Mouse (Mus musculus): ENCODE results near the gene Xylt2. TPM values are rescaled to one million over a fixed set of nuclear protein-coding genes. Genes with fewer than 3 reads are reported as not detected.
"Not testable (repeated sequence)": the region's sequence is repeated elsewhere in the genome, so short reads cannot be mapped to it uniquely, and the experiment has no call there.

The Xylt2 gene
- polyA plus RNA-seq, 1 experiment from 2014 or later: 20.5 TPM

DNA sequence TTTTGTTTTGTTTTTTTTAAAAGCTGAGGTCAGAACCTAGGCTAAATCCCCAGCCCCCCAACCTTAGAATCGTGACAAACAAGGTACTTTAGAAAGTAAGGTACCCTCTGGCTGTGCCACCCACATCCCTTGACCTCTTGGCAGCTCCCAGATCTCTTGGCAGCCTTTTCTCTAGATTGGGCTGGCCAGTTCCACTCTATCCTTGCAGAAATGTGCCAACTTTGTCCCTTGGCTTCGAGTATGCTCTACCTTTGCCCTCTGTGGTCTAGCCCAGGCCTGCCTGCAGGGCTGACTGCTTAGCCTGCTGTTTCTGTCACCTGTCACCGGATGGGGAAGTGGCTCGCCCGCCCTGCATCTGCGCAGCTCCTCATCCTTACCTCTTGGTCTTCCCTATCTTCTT lies 12.0 kb downstream of the Xylt2 start:
- no peak for ATAC-seq (ENCODE audit: insufficient number of reproducible peaks, insufficient read depth, low FRiP score, low read depth)
- H3K9me3 ChIP-seq (ENCODE audit: control insufficient read depth, low read depth, low read length): no peaks in the 10 kb centered on the region
- H3K4me2 ChIP-seq (replicated peaks; ENCODE audit: low read depth, low read length): no peak overlapping the region
- no peak overlapping the region for H3K27ac ChIP-seq (ENCODE audit: low read length)
- no peaks in the 10 kb centered on the region for H3K27me3 ChIP-seq (ENCODE audit: control insufficient read depth, insufficient read depth, low read length)
- WGBS: 90% methylated on average over 6 of the region's 6 CpGs
- H3K9ac ChIP-seq (replicated peaks; ENCODE audit: low read depth, low read length): no peak overlapping the region
- peaks cover 78% of the 10 kb centered on the region for H3K36me3 ChIP-seq (ENCODE audit: control insufficient read depth, insufficient read depth, low read length)
- H3K4me3 ChIP-seq (ENCODE audit: low read depth, low read length): no peak overlapping the region
- no peaks in the 10 kb centered on the region for H3K4me1 ChIP-seq (ENCODE audit: control insufficient read depth, insufficient read depth, low read length)

DNA sequence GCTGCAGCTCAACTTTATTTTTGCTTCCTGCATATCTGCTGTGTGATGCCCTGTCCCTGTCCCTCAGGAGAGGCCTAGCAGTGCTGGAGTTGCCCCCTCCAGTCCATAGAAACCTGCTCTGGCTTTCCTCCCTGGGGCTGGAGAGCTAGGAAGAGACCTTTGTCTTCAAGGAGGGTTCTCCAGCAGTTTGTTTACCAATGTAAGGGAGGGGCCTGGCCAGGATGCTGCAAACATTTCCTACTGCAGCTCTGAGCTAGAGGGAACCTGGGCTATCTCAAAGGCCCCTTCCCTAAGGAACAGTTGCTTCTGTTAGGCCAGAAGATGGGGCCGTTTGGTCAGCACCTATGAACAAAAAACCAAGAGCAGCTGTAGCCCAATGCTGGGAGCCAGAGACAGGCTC lies 16.0 kb downstream of the Xylt2 start:
- ATAC-seq (ENCODE audit: insufficient number of reproducible peaks, insufficient read depth, low FRiP score, low read depth): no peak
- H3K36me3 ChIP-seq (ENCODE audit: control insufficient read depth, insufficient read depth, low read length): peaks cover 54% of the 10 kb centered on the region
- no peak overlapping the region for H3K4me2 ChIP-seq (replicated peaks; ENCODE audit: low read depth, low read length)
- 64% methylated on average over 1 of the region's 1 CpGs for WGBS
- H3K4me3 ChIP-seq (ENCODE audit: low read depth, low read length): no peak overlapping the region
- H3K9ac ChIP-seq (replicated peaks; ENCODE audit: low read depth, low read length): no peak overlapping the region
- no peaks in the 10 kb centered on the region for H3K9me3 ChIP-seq (ENCODE audit: control insufficient read depth, low read depth, low read length)
- H3K4me1 ChIP-seq (ENCODE audit: control insufficient read depth, insufficient read depth, low read length): no peaks in the 10 kb centered on the region
- no peaks in the 10 kb centered on the region for H3K27me3 ChIP-seq (ENCODE audit: control insufficient read depth, insufficient read depth, low read length)
- no peak overlapping the region for H3K27ac ChIP-seq (ENCODE audit: low read length)

GRCm38 (mm10) chr11:94653663-94654436 lies 23.5 kb downstream of the Xylt2 start, which contains the start of the genes Mrpl27 and Eme1:
TSS of gene Mrpl27 (plus strand) at chr11:94653767.
TSS of gene Eme1 (minus strand) at chr11:94653964.
- H3K9ac ChIP-seq (replicated peaks; ENCODE audit: low read depth, low read length): peak within 1 kb of the TSS; percentile 45
- H3K4me2 ChIP-seq (replicated peaks; ENCODE audit: low read depth, low read length): peak within 1 kb of the TSS; percentile 66
- ATAC-seq (ENCODE audit: insufficient number of reproducible peaks, insufficient read depth, low FRiP score, low read depth): peak; percentile 86
- H3K4me1 ChIP-seq (ENCODE audit: control insufficient read depth, insufficient read depth, low read length): no peaks in the 10 kb centered on the region
- H3K27ac ChIP-seq (ENCODE audit: low read length): peak within 1 kb of the TSS; percentile 83; the same call in 1 of the 2 replicates
- H3K9me3 ChIP-seq (ENCODE audit: control insufficient read depth, low read depth, low read length): no peaks in the 10 kb centered on the region
- H3K36me3 ChIP-seq (ENCODE audit: control insufficient read depth, insufficient read depth, low read length): peaks cover 17% of the 10 kb centered on the region; the same call in 1 of the 2 replicates
- no peaks in the 10 kb centered on the region for H3K27me3 ChIP-seq (ENCODE audit: control insufficient read depth, insufficient read depth, low read length)
- peak within 1 kb of the TSS; percentile 50 for H3K4me3 ChIP-seq (ENCODE audit: low read depth, low read length)
- WGBS: under 1% methylated on average over 32 of the region's 32 CpGs

DNA sequence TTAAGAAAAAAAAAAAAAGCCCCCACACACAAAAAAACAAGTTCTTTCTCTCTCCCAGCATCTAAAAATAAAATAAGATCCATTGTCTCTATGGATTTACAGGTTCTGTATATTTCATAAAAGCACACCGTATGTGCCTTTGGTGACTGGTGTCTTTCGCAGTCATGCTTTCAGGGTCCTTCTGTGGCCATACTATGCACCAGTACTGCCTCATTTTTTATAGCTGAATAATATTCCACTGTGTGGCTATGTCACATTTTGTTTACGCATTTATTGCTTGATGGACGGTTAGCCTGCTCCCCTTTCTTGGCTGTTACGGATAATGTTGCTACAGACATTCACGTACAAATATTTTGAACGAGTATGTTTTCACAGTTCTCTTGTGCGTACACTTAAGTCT lies 24.3 kb downstream of the Xylt2 start:
- Histone ChIP-seq H3K4me3 (ENCODE audit: low read depth, low read length) (peak overlapping the region; percentile 50), H3K36me3 (ENCODE audit: control insufficient read depth, insufficient read depth, low read length) (peaks cover 13% of the 10 kb centered on the region), H3K4me2 (replicated peaks; ENCODE audit: low read depth, low read length) (peak overlapping the region; percentile 66), H3K27ac (ENCODE audit: low read length) (no peak overlapping the region), H3K9ac (replicated peaks; ENCODE audit: low read depth, low read length) (0 out of 2 replicates have a peak overlapping the region, but pooled peaks have one; percentile 45), H3K4me1 (ENCODE audit: control insufficient read depth, insufficient read depth, low read length) (no peaks in the 10 kb centered on the region), H3K27me3 (ENCODE audit: control insufficient read depth, insufficient read depth, low read length) (no peaks in the 10 kb centered on the region), H3K9me3 (ENCODE audit: control insufficient read depth, low read depth, low read length) (no peaks in the 10 kb centered on the region)
- ATAC-seq (ENCODE audit: insufficient number of reproducible peaks, insufficient read depth, low FRiP score, low read depth): no peak
- 45% methylated on average over 8 of the region's 8 CpGs for WGBS

DNA sequence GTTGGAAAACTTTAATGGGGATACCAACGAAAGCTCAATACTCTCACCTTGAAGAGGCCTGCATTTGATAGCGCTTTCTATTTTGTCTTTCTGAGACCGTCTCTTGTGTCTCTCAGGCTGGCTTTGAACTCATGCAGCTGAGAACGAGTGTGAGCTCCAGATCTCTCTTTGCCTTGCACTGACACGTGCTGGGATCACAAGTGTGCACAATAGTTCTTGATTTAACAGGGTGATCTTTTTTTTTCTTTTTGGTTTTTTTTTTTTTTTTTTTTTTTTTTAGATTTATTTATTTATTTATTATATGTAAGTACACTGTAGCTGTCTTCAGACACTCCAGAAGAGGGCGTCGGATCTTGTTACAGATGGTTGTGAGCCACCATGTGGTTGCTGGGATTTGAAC lies 26.1 kb downstream of the Xylt2 start:
- not testable (repeated sequence) for H3K4me2 ChIP-seq (replicated peaks; ENCODE audit: low read depth, low read length); H3K27me3 ChIP-seq (ENCODE audit: control insufficient read depth, insufficient read depth, low read length); H3K9ac ChIP-seq (replicated peaks; ENCODE audit: low read depth, low read length); H3K4me1 ChIP-seq (ENCODE audit: control insufficient read depth, insufficient read depth, low read length); H3K9me3 ChIP-seq (ENCODE audit: control insufficient read depth, low read depth, low read length); ATAC-seq (ENCODE audit: insufficient number of reproducible peaks, insufficient read depth, low FRiP score, low read depth); H3K27ac ChIP-seq (ENCODE audit: low read length); H3K4me3 ChIP-seq (ENCODE audit: low read depth, low read length)
- 90% methylated on average over 5 of the region's 7 CpGs for WGBS
- peaks cover 26% of the 10 kb centered on the region for H3K36me3 ChIP-seq (ENCODE audit: control insufficient read depth, insufficient read depth, low read length)

- H3K4me2 ChIP-seq (replicated peaks; ENCODE audit: low read depth, low read length): no peak overlapping the region
- ATAC-seq (ENCODE audit: insufficient number of reproducible peaks, insufficient read depth, low FRiP score, low read depth): no peak
- H3K4me3 ChIP-seq (ENCODE audit: low read depth, low read length): no peak overlapping the region
- 91% methylated on average over 4 of the region's 4 CpGs for WGBS
- no peak overlapping the region for H3K27ac ChIP-seq (ENCODE audit: low read length)
- peaks cover 67% of the 10 kb centered on the region for H3K36me3 ChIP-seq (ENCODE audit: control insufficient read depth, insufficient read depth, low read length)
- H3K4me1 ChIP-seq (ENCODE audit: control insufficient read depth, insufficient read depth, low read length): no peaks in the 10 kb centered on the region
- no peak overlapping the region for H3K9ac ChIP-seq (replicated peaks; ENCODE audit: low read depth, low read length)
- no peaks in the 10 kb centered on the region for H3K9me3 ChIP-seq (ENCODE audit: control insufficient read depth, low read depth, low read length)
- H3K27me3 ChIP-seq (ENCODE audit: control insufficient read depth, insufficient read depth, low read length): no peaks in the 10 kb centered on the region
Observed at GRCm38 (mm10) chr11:94646457-94646856, 30.9 kb downstream of the Xylt2 start.

DNA sequence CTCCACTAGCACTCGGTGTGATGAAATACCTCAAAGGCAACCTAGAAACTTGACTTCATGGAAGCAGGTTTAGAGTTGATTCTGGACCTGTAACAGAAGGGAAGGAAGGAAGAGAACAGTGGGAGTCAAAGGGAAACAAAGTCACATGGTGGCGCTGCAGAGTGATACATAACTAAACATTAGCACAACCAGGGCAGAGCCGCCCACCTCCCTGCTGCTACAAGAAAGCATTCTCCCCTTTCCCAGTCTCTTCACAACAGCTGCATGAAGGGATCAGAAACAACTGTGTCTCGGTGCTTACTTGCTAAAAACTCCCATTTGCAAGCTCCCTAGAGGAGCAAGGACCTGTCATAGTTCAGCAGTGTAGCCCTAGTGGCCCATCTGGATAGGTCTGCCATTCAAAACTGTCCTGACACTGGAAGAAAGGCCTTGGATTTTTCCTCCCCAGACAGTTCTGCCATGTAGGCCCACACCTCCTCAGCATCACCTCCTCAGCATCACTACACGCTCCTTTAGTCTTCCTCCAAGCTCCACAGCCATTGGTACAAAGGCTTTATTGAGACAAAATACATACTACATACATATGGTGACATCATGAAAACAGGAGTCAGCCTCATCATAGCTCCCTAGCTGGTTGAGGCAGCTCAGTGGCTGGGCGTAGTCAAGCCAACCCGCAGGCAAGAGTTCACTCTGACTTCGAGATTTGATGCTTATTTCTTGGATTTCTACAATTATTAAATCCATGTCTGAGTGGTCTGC lies 32.7 kb downstream of the Xylt2 start:
- Histone ChIP-seq H3K9me3 (ENCODE audit: control insufficient read depth, low read depth, low read length) (no peaks in the 10 kb centered on the region), H3K4me2 (replicated peaks; ENCODE audit: low read depth, low read length) (no peak overlapping the region), H3K36me3 (ENCODE audit: control insufficient read depth, insufficient read depth, low read length) (peaks cover 76% of the 10 kb centered on the region), H3K4me3 (ENCODE audit: low read depth, low read length) (no peak overlapping the region), H3K9ac (replicated peaks; ENCODE audit: low read depth, low read length) (no peak overlapping the region), H3K27ac (ENCODE audit: low read length) (no peak overlapping the region), H3K27me3 (ENCODE audit: control insufficient read depth, insufficient read depth, low read length) (no peaks in the 10 kb centered on the region), H3K4me1 (ENCODE audit: control insufficient read depth, insufficient read depth, low read length) (no peaks in the 10 kb centered on the region)
- ATAC-seq (ENCODE audit: insufficient number of reproducible peaks, insufficient read depth, low FRiP score, low read depth): no peak
- 86% methylated on average over 8 of the region's 8 CpGs for WGBS

- Histone ChIP-seq H3K4me1 (ENCODE audit: control insufficient read depth, insufficient read depth, low read length) (0 out of 2 replicates have a peak, but pooled peaks cover 6% of the 10 kb centered on the region), H3K27ac (ENCODE audit: low read length) (no peak overlapping the region), H3K4me3 (ENCODE audit: low read depth, low read length) (no peak overlapping the region), H3K27me3 (ENCODE audit: control insufficient read depth, insufficient read depth, low read length) (no peaks in the 10 kb centered on the region), H3K36me3 (ENCODE audit: control insufficient read depth, insufficient read depth, low read length) (peaks cover 72% of the 10 kb centered on the region), H3K9ac (replicated peaks; ENCODE audit: low read depth, low read length) (no peak overlapping the region), H3K4me2 (replicated peaks; ENCODE audit: low read depth, low read length) (no peak overlapping the region), H3K9me3 (ENCODE audit: control insufficient read depth, low read depth, low read length) (no peaks in the 10 kb centered on the region)
- 91% methylated on average over 5 of the region's 5 CpGs for WGBS
- ATAC-seq (ENCODE audit: insufficient number of reproducible peaks, insufficient read depth, low FRiP score, low read depth): no peak
Observed at GRCm38 (mm10) chr11:94634431-94634830, 42.9 kb downstream of the Xylt2 start.
